Mouse (Mus musculus) ZHBTc4 (cell line): ENCODE results near the gene Abhd17c.

Experiments
- DNase-seq: peaks from one replicate; pipeline ENCODE4 v3.0.0-alpha.2; 2011; ENCODE audit warnings: low read depth, low spot score

The Abhd17c gene

GRCm38 (mm10) chr7:84077257-84078013, 74.3 kb downstream of the Abhd17c start:
- DNase-seq, result no peak

- no peak for DNase-seq
Observed at GRCm38 (mm10) chr7:84074266-84074665, 77.4 kb downstream of the Abhd17c start.

- no peak for DNase-seq
Observed at GRCm38 (mm10) chr7:84073856-84074255, 77.8 kb downstream of the Abhd17c start.

- no peak for DNase-seq
Observed at GRCm38 (mm10) chr7:84068931-84069330, 82.8 kb downstream of the Abhd17c start.

- DNase-seq, result no peak
Observed at GRCm38 (mm10) chr7:84059799-84060198, 91.9 kb downstream of the Abhd17c start.
